Mouse (Mus musculus) brain, embryonic 14.5 days (tissue): Measurements from ENCODE around the gene Ahnak. TPM values are rescaled to one million over a fixed set of nuclear protein-coding genes. Genes with fewer than 3 reads are reported as not detected.

Source experiments
- DNase-seq: peaks from one replicate; pipeline ENCODE4 v3.0.0-alpha.2; 2011; ENCODE audit warnings: low read depth
- CTCF ChIP-seq: fragments of 200-500 bp; IDR thresholded peaks from 2 replicates; pipeline ENCODE4 v1.5.1; 2012; ENCODE audit warnings: inconsistent platforms, mild to moderate bottlenecking, moderate library complexity, borderline replicate concordance; ENCODE audit not compliant: insufficient read depth, insufficient read length; ENCODE audit errors: extremely low read depth
- POLR2A ChIP-seq: fragments of 200-500 bp; IDR thresholded peaks from 2 replicates; pipeline ENCODE4 v1.6.1; 2012; ENCODE audit warnings: mild to moderate bottlenecking, inconsistent platforms, borderline replicate concordance; ENCODE audit not compliant: poor library complexity, insufficient read depth, insufficient read length, severe bottlenecking; ENCODE audit errors: extremely low read depth
- polyA plus RNA-seq: library from polyadenylated mRNA; depleted of rRNA; stranded (reverse); fragments of >200 nt; gene quantifications from 2 replicates; pipeline ENCODE4 v1.2.3, GENCODE M21; 2012; rRNA removed

Ahnak gene
- 2.5 and 6.0 TPM in 2 replicates for polyA plus RNA-seq

DNA sequence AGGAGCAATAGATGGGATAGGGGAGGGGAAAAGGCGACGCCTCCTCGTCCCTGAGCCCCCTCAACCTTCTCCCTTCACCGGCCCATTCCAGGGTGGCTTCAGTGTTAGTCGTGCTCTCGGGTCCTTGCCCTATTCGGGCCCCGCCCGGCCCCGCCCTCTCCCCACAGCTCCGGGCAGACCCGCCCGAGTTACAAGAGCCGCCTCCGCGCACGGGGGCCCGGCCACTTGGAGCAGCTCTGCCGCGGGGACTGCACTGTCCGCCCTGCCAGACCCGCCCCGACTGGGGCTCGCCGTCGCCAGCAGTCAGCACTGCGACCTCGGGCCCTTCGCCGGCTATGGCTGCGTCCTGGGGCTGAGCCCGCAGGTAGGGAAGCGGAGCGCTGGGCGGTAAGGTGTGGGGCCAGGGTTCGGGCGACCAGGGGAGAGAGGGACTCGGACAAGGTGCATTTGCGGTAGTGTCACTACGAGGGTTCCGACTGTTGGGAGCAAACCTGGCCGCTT is at the start of gene Ahnak:
Gene Ahnak, plus strand, starts transcription at position 219 of the 501 bp plus-strand sequence.
- no peak for TF ChIP-seq CTCF
- no peak for TF ChIP-seq POLR2A
- peak; percentile 39 for DNase-seq

DNA sequence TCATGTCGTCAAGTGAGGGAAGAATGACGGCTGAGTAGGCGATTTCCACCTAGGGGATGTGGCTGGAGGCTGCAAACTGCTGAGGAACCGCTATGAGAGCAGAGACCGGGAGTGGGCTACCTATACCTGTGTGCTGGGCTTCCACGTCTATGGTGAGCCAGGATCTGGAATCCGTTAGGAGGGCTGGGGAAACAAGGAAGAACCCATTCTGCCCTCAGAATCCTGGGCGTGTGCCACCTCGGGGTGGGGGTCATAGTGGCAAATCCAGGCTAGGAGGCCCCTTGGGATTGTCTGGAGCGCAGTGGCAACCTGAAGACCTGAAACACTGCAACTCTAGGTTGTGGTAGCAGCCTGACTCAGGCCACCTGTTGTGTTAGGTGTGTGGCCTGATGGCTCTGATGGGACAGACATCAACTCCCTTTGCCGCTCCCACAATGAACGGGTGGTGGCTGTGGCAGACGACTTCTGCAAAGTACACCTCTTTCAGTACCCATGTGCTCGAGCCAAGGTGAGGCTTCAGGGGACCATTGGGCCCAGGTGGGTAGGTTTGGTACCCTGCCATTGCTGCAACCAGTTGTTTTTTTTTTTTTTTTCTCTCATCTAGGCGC is 48.5 kb upstream of the Ahnak start:
- DNase-seq, result no peak
- TF ChIP-seq POLR2A (no peak), CTCF (no peak)

DNA sequence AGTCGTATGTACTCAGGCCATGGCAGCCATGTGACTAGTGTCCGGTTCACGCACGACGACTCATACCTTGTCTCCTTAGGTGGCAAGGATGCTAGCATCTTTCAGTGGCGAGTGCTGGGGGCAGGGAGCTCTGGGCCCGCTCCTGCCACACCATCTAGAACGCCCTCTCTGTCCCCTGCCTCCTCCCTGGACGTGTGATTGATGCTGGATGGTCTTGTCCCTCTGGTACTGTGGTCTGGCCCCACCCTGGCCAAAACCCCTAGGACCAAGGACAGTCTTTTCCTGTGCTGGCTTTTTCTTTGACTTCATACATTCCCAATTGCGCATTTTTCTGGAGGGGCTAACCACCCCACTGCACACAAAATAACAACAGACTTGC is 48.0 kb upstream of the Ahnak start:
- DNase-seq, result no peak
- TF ChIP-seq POLR2A (no peak), CTCF (no peak)

DNA sequence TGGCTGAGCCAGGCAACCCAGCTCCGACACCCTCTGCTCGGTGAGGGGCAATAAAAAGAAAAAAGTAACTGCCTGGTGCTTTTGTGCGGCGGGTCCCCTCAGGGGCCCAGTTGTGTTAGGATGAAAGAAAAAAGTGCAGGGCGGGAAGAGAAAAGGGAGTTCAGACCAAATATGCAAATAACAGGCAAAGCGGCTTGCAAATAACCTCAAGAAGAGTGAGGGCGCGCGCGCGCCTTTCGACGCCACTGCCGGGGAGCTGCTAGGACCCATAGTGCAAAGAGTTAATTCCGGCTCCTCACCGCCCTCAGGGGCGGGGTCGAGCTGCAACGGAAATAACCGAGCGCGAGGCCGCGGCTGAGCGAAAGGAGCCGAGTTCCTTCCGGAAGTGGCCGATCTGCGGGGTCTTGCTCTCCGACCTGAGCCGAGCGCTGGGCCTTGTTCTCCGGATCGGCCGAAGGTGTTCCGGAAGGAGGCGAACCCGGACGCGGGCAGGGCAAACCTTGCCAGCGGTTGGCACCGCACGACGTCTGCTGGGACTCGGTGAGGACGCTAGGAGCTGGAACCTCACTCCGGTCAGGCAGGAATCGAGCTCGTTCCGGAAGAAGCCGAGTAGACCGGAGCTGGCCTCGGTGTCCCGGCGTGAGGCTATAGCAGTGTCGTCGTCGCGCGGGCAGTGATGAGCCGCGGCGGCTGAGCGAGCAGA is 47.4 kb upstream of the Ahnak start, which contains the start of gene Mta2:
Gene Mta2, plus strand, starts transcription at position 361 of the 703 bp plus-strand sequence.
- TF ChIP-seq CTCF (no peak), POLR2A (peak; percentile 20; the same call in 1 of the 2 replicates)
- DNase-seq, result peak; percentile 99

DNA sequence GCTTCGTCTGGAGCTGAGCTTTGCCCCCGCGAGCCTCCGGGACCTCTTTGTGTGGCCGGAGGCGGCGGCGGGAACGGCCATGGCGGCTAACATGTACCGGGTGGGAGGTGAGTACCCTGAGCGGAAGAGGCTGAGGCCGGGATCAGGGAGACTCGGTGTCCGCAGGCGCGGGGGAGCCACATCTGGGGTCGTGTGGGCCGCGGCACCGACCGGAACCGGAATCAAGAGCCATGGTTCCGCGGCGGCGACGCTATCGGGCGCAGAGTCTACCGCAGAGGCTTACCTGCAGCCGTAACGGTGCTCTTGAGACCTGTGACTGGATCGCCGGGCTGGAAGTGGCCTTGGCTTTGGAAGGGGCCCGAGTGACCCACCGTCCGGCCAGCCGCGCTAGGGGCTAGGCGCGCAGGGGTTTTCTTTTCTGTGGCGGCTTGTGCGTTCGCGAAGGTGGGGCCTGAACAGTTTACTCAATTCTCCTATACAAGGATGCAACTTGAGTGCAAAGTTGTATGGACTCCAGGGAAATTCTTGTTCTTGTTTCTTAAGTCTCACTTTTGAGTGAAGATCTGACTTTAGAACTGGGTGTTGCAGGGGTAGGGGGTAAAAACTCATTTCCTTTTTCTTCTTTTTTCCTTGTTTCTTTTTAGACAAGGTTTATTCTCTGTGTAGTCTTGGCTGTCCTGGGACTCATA is 46.7 kb upstream of the Ahnak start:
- TF ChIP-seq CTCF (no peak), POLR2A (no peak)
- no peak for DNase-seq

DNA sequence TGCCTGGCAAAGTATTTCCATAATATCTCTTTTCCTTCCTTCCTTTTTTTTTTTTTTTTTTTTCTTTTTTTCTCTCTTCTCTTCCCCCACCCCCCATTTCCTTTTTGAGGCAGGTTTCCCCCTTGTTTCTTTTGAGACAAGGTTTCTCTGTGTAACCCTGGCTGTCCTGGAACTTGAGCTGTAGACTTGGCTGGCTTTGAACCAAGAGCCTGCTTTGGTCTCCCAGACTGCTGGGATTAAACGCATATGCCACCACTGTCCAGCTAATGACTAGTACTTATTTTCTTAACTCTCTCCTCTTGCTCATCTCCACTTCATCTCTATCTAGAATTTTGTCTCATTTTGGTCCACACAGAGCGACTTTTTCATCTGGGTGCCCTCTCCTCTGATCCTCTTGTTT is 46.0 kb upstream of the Ahnak start:
- DNase-seq, result no peak
- no peak for TF ChIP-seq POLR2A
- TF ChIP-seq CTCF, result no peak

DNA sequence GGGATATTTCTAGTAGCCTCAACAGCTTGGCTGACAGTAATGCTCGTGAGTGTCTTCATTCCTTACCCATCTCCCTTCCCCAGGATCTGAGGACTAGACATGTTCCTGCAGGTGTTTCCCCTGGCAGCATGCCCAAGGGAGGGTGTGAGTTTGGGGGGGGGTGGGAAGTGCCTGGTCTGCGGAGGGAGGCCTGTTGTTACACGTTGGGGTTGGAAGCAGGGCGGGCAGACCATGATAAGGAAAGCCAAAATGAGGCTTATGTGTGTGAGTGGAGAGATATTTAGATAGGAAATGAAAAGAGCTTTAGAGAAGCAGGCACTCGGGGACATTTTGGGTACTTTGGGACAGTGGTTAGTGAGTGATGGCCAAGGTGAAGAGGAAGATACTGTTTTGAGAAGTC is 45.0 kb upstream of the Ahnak start:
- peak; percentile 21 for DNase-seq
- TF ChIP-seq POLR2A (no peak), CTCF (no peak)

DNA sequence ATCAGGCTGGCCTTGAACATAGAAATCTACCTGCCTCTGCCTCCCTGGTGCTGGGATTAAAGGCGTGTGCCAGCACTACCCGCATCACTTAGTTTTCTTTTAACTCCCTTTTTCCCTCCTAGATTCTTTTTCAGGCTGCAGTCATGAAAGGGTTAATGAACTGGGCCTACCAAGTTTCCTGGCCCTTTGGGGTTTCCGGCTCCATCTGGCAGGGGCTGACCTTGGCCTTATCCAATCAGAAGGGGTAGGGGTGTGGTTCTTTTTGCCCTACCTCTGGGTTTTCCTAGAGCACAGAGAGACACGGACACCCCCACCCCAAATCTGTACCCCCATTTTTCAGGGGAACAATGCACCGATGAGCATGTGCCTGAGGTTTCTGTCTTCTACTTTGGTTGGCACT is 44.3 kb upstream of the Ahnak start:
- TF ChIP-seq POLR2A (no peak), CTCF (no peak)
- peak; percentile 81 for DNase-seq

DNA sequence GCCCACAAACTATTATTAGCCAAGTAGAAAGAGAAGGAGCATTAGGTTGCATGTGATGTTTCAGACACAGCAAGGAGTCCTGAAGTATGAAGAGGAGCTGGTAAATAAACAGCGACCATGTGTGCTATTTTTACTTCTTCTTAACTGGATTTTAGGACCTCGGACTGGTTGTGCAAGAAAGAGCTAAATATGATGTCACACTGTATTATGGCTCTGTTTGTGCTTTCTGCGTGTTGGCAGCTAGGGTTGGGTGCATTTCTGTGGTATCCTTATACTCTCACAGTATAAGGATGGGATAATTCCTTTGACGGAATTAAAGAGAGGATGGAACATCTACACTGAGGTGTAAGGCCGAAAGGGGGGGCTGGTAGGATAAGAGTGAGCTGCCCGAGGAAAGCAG is 43.8 kb upstream of the Ahnak start:
- DNase-seq, result no peak
- no peak for TF ChIP-seq CTCF
- TF ChIP-seq POLR2A, result no peak

DNA sequence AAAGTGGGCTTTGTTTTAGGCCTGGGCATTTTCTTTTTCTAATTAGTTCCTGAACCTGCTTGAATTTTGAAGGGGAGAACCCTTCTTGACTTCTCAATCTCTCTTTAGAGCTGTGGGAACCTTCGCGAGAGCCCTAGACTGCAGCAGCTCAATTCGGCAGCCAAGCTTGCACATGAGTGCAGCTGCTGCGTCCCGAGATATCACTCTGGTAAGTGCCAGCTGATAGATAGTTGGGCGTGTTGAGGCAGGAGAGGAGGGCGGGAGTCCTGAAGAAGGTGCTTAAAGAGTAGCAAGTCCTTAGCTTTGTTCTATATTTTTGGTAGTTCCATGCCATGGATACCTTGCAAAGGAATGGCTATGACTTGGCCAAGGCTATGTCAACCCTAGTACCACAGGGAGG is 42.2 kb upstream of the Ahnak start:
- DNase-seq, result no peak
- no peak for TF ChIP-seq CTCF
- TF ChIP-seq POLR2A, result no peak

DNA sequence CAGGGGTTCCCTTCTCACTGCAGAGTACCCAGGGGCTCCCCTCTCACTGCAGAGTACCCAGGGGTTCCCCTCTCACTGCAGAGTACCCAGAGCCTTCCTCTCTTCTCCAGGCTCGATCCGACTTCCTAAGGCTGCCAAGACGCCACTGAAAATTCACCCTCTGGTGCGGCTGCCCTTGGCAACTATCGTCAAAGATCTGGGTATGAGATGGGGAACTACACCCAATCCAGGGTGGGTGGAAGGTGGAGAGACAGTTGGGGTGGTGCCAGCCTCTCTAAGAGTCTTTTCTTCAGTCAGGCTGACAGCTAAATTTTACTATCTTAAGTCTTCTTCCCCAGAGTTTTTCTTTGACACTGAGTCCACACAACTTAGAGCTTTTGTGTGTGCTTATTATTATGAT is 38.9 kb upstream of the Ahnak start:
- TF ChIP-seq CTCF, result no peak
- no peak for TF ChIP-seq POLR2A
- no peak for DNase-seq

DNA sequence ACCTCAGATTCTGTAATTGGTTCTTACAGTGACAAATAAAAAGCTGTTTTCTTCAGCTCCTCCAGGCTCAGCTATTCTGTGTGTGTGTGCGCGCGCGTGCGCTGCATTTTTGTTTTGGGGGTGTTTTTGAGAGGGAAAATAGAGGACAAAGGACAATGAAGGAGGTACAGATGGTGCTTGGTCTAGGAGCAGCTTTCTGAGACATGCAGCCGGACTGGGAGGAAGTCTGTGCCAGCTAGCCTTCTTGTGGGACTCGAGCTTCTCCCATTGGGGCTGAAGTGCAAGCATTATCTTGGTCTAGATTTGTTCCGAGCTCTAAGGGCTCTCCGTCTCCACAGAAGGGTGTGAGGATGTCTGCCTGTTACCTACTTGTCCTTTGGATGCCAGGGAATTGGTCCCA is 36.8 kb upstream of the Ahnak start:
- peak; percentile 85 for DNase-seq
- no peak for TF ChIP-seq CTCF
- TF ChIP-seq POLR2A, result no peak
